Mouse (Mus musculus): Measurements from ENCODE around the gene Plekhg4. TPM values are rescaled to one million over a fixed set of nuclear protein-coding genes. Genes with fewer than 3 reads are reported as not detected.

Plekhg4 gene
- polyA plus RNA-seq, 1 experiment, result 2.0 TPM

DNA sequence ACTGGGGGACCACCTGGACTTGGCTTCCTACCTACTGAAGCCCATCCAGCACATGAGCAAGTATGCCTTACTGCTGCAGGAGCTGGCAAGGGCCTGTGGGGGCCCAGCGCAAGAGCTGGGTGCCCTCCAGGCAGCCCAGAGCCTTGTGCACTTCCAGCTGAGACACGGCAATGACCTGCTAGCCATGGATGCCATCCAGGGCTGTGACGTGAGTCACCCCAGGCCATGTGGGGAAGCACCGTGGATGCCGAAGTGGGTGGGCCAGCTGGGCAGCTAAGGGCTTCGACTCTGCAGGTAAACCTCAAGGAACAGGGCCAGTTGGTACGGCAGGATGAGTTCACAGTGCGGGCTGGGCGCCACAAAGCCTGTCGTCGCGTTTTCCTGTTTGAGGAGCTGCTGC lies 7.2 kb downstream of the Plekhg4 start:
- no peaks in the 10 kb centered on the region for H3K79me3 ChIP-seq (ENCODE audit: low read depth)
- TF ChIP-seq CEBPB (IDR thresholded peaks at IDR 0.05; ENCODE audit: low read depth), result no peak
- no peak for TF ChIP-seq CTCF (IDR thresholded peaks at IDR 0.05; ENCODE audit: control insufficient read depth, insufficient read depth, insufficient read length)
- no peak for TF ChIP-seq USF1 (IDR thresholded peaks at IDR 0.05; ENCODE audit: low read depth)
- TF ChIP-seq MAX (IDR thresholded peaks at IDR 0.05), result no peak
- no peak for TF ChIP-seq MYOG (IDR thresholded peaks at IDR 0.05; ENCODE audit: control insufficient read depth, extremely low read depth, insufficient read length)
- no peak for TF ChIP-seq FOSL1 (IDR thresholded peaks at IDR 0.05; ENCODE audit: insufficient read depth, low read length, poor library complexity, severe bottlenecking)
- TF ChIP-seq MYOD1 (IDR thresholded peaks at IDR 0.05; ENCODE audit: control insufficient read depth, insufficient read length, low read depth), result no peak
- no peaks in the 10 kb centered on the region for H3K27me3 ChIP-seq (ENCODE audit: control insufficient read depth, insufficient read depth, insufficient read length)
- no peak overlapping the region for H3ac ChIP-seq (ENCODE audit: control insufficient read depth, insufficient read length, low read depth)
- no peak overlapping the region for H3K4me3 ChIP-seq (ENCODE audit: insufficient read depth, poor library complexity, severe bottlenecking)
- peaks cover 26% of the 10 kb centered on the region for H3K36me3 ChIP-seq (ENCODE audit: control insufficient read depth, insufficient read depth)
- H3K79me2 ChIP-seq (ENCODE audit: control insufficient read depth, insufficient read depth), result no peaks in the 10 kb centered on the region

DNA sequence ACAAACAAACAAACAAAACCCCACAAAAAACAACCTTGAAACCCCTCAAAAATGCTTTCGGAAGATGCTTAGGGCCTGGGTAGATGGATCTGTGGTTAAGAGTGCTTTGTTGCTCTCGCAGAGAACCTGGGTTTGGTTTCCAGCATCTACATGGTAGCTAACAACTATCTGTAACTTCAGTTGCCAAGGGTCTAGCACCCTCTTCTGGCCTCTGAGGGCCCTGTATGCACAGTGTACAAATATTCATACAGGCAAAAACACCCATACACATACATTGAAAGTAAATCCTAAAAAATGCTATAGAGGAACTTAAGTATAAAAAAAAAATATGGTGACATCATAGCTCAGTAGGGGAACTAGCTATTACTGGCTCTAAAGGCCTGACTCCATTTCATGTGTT lies 11.0 kb downstream of the Plekhg4 start:
- H3K36me3 ChIP-seq (ENCODE audit: control insufficient read depth, insufficient read depth), result peaks cover 14% of the 10 kb centered on the region
- no peak overlapping the region for H3ac ChIP-seq (ENCODE audit: control insufficient read depth, insufficient read length, low read depth)
- no peaks in the 10 kb centered on the region for H3K79me3 ChIP-seq (ENCODE audit: low read depth)
- no peak overlapping the region for H3K4me3 ChIP-seq (ENCODE audit: insufficient read depth, poor library complexity, severe bottlenecking)
- no peaks in the 10 kb centered on the region for H3K79me2 ChIP-seq (ENCODE audit: control insufficient read depth, insufficient read depth)
- no peaks in the 10 kb centered on the region for H3K27me3 ChIP-seq (ENCODE audit: control insufficient read depth, insufficient read depth, insufficient read length)
- TF ChIP-seq CTCF (IDR thresholded peaks at IDR 0.05; ENCODE audit: control insufficient read depth, insufficient read depth, insufficient read length), result no peak
- TF ChIP-seq CEBPB (IDR thresholded peaks at IDR 0.05; ENCODE audit: low read depth), result no peak
- TF ChIP-seq MYOG (IDR thresholded peaks at IDR 0.05; ENCODE audit: control insufficient read depth, extremely low read depth, insufficient read length), result no peak
- TF ChIP-seq MYOD1 (IDR thresholded peaks at IDR 0.05; ENCODE audit: control insufficient read depth, insufficient read length, low read depth), result no peak

DNA sequence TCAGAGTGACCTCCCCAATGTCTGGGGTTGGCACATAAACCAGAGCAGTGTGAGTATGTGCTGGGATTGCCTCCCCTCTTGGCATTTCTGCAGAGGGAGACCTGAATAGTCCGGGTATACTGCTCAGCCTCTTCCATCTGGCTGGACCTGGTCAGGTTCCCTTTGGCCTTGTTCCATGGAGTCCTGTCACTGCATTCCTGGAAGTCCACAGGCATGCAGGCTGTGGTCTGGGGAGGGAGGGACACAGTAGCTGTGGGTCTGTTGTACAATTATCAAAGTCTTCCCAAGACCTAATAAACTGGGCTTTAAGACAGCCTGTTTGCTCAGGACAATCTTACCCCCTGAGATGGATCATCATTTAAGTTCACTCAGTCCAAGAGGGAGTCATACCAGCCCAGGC lies 14.1 kb downstream of the Plekhg4 start:
- H3ac ChIP-seq (ENCODE audit: control insufficient read depth, insufficient read length, low read depth), result no peak overlapping the region
- peaks cover 4% of the 10 kb centered on the region for H3K36me3 ChIP-seq (ENCODE audit: control insufficient read depth, insufficient read depth)
- H3K79me2 ChIP-seq (ENCODE audit: control insufficient read depth, insufficient read depth), result no peaks in the 10 kb centered on the region
- H3K79me3 ChIP-seq (ENCODE audit: low read depth), result no peaks in the 10 kb centered on the region
- no peak overlapping the region for H3K4me3 ChIP-seq (ENCODE audit: insufficient read depth, poor library complexity, severe bottlenecking)
- TF ChIP-seq CEBPB (IDR thresholded peaks at IDR 0.05; ENCODE audit: low read depth), result no peak
- no peak for TF ChIP-seq MYOD1 (IDR thresholded peaks at IDR 0.05; ENCODE audit: control insufficient read depth, insufficient read length, low read depth)
- peak; percentile 1 for TF ChIP-seq USF1 (IDR thresholded peaks at IDR 0.05; ENCODE audit: low read depth)
- TF ChIP-seq MYOG (IDR thresholded peaks at IDR 0.05; ENCODE audit: control insufficient read depth, extremely low read depth, insufficient read length), result no peak
- no peak for TF ChIP-seq CTCF (IDR thresholded peaks at IDR 0.05; ENCODE audit: control insufficient read depth, insufficient read depth, insufficient read length)
- TF ChIP-seq MAX (IDR thresholded peaks at IDR 0.05), result peak; percentile 46
- no peak for TF ChIP-seq FOSL1 (IDR thresholded peaks at IDR 0.05; ENCODE audit: insufficient read depth, low read length, poor library complexity, severe bottlenecking)
- H3K27me3 ChIP-seq (ENCODE audit: control insufficient read depth, insufficient read depth, insufficient read length), result no peaks in the 10 kb centered on the region

DNA sequence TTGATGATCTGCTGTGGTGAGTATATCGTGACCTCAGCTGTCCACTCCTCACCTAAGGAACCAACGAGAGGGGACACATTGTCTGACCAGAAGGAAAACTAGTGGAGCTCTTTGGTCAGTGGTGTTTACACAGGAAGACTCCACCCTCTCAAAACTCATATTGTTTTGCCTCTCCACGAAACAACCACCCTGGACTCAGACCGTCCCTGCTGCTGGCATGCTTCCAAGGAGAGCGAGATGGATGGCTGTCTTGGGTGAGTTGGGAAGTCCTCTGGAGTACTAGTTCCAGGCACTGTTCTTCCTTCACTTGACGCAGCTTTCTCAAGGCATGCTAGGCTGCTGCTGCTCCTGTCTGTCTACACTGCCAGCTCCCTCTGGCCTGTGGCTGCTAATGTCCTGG lies 16.0 kb downstream of the Plekhg4 start:
- Histone ChIP-seq H3K79me2 (ENCODE audit: control insufficient read depth, insufficient read depth) (no peaks in the 10 kb centered on the region), H3K36me3 (ENCODE audit: control insufficient read depth, insufficient read depth) (no peaks in the 10 kb centered on the region), H3ac (ENCODE audit: control insufficient read depth, insufficient read length, low read depth) (no peak overlapping the region), H3K4me3 (ENCODE audit: insufficient read depth, poor library complexity, severe bottlenecking) (no peak overlapping the region), H3K79me3 (ENCODE audit: low read depth) (no peaks in the 10 kb centered on the region), H3K27me3 (ENCODE audit: control insufficient read depth, insufficient read depth, insufficient read length) (no peaks in the 10 kb centered on the region)
- TF ChIP-seq CEBPB (IDR thresholded peaks at IDR 0.05; ENCODE audit: low read depth), result no peak

DNA sequence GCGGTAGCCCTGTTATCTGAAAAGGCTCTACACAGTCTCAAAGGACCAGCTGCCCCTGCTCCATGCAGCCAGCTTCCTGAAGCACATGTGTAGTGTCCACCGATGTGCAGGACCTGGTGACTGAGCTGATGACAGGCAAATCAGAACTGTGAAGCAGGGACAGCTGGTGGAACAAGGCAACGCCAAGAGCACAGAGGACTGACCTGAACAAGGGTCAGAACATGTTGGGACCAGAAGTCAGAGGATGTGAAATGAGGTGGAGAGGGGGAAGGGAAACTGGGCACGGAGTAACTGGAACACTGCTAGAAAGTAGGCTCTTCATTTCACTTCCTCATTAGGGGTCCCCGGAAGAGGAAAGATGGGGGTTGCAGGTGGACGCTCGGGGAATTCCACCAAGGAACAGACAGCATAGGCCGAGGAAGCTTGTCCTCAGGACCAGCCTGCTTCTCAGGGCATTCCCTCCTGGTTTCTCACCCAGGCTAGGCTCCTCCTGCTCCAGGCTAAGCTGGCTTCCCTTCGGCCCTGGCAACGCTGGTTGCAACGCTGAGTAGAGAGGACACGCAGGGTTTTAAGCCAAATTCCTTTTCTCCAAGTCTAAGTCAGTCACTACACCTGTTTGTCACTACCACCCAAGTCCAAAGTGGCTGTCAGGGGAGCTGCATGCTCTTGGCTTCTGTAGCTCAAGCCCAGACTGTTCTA lies 20.2 kb downstream of the Plekhg4 start:
- Histone ChIP-seq H3ac (ENCODE audit: control insufficient read depth, insufficient read length, low read depth) (no peak overlapping the region), H3K4me3 (ENCODE audit: insufficient read depth, poor library complexity, severe bottlenecking) (no peak overlapping the region), H3K79me3 (ENCODE audit: low read depth) (no peaks in the 10 kb centered on the region), H3K79me2 (ENCODE audit: control insufficient read depth, insufficient read depth) (no peaks in the 10 kb centered on the region), H3K27me3 (ENCODE audit: control insufficient read depth, insufficient read depth, insufficient read length) (no peaks in the 10 kb centered on the region), H3K36me3 (ENCODE audit: control insufficient read depth, insufficient read depth) (no peaks in the 10 kb centered on the region)
- TF ChIP-seq MYOG (IDR thresholded peaks at IDR 0.05; ENCODE audit: control insufficient read depth, extremely low read depth, insufficient read length) (no peak), MAX (IDR thresholded peaks at IDR 0.05) (no peak), FOSL1 (IDR thresholded peaks at IDR 0.05; ENCODE audit: insufficient read depth, low read length, poor library complexity, severe bottlenecking) (no peak), MYOD1 (IDR thresholded peaks at IDR 0.05; ENCODE audit: control insufficient read depth, insufficient read length, low read depth) (no peak), CEBPB (IDR thresholded peaks at IDR 0.05; ENCODE audit: low read depth) (no peak), CTCF (IDR thresholded peaks at IDR 0.05; ENCODE audit: control insufficient read depth, insufficient read depth, insufficient read length) (no peak), USF1 (IDR thresholded peaks at IDR 0.05; ENCODE audit: low read depth) (no peak)

DNA sequence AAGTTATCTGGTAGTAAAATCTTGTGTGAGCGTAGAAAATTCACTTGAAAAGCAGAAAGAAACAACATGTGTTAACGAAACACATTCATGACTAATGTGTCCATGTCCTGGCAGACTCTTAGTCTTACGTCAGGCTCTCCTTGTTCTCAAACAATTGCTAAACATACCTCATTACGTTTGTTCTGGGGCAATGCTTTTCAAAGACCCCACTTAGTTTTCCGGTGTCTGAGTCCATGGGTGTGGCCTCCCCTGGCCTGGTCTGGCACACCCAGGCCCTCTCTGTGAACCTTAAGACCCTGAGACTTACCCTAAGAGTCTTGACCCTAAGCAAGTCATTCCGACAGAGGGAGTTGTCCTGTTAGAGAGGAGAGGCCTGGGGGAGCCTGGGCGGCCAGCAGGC lies 20.8 kb downstream of the Plekhg4 start:
- no peak overlapping the region for H3ac ChIP-seq (ENCODE audit: control insufficient read depth, insufficient read length, low read depth)
- no peaks in the 10 kb centered on the region for H3K36me3 ChIP-seq (ENCODE audit: control insufficient read depth, insufficient read depth)
- no peaks in the 10 kb centered on the region for H3K27me3 ChIP-seq (ENCODE audit: control insufficient read depth, insufficient read depth, insufficient read length)
- TF ChIP-seq CTCF (IDR thresholded peaks at IDR 0.05; ENCODE audit: control insufficient read depth, insufficient read depth, insufficient read length), result no peak
- TF ChIP-seq FOSL1 (IDR thresholded peaks at IDR 0.05; ENCODE audit: insufficient read depth, low read length, poor library complexity, severe bottlenecking), result no peak
- no peak for TF ChIP-seq MAX (IDR thresholded peaks at IDR 0.05)
- no peak for TF ChIP-seq MYOD1 (IDR thresholded peaks at IDR 0.05; ENCODE audit: control insufficient read depth, insufficient read length, low read depth)
- no peak for TF ChIP-seq USF1 (IDR thresholded peaks at IDR 0.05; ENCODE audit: low read depth)
- no peak for TF ChIP-seq MYOG (IDR thresholded peaks at IDR 0.05; ENCODE audit: control insufficient read depth, extremely low read depth, insufficient read length)
- no peak for TF ChIP-seq CEBPB (IDR thresholded peaks at IDR 0.05; ENCODE audit: low read depth)
- H3K79me3 ChIP-seq (ENCODE audit: low read depth), result no peaks in the 10 kb centered on the region
- no peak overlapping the region for H3K4me3 ChIP-seq (ENCODE audit: insufficient read depth, poor library complexity, severe bottlenecking)
- no peaks in the 10 kb centered on the region for H3K79me2 ChIP-seq (ENCODE audit: control insufficient read depth, insufficient read depth)
